Mouse (Mus musculus): ENCODE measurements around the gene Cdc42bpb. TPM values are rescaled to one million over a fixed set of nuclear protein-coding genes. Genes with fewer than 3 reads are reported as not detected.

Cdc42bpb gene
- 103 TPM for polyA plus RNA-seq (2021)

DNA sequence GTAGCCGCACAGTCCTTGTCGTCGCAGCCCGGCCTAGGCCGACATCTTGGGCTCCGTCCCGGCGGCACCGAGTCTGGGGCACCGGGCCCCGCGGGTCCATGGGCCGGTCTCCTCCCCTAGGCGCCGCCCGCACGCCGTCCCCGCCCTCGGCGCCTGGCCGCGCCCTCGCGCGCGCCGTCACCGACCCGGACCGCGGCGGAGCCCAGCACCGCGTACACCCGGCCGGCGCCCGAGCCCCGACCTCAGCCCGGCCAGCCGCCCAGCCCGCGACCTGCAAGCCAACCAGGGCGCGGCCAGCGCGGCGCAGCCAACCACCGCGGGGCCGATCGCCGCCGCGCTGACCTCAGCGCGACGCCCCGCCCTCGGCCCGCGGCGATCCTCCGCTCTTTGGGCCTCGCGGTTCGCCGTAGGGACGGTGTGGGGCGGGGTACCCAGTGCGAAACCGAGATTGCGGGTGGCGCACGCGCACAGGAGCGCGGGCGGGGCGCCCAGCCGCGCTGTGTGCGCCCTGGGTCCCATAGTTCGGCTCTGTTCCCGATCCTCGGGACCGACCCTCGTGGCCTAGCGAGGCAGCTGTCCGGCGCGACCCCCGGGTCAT is at the start of gene Cdc42bpb:
Gene Cdc42bpb (minus strand): TSS at position 343 of the 598 bp plus-strand sequence.
- in situ Hi-C loops (cut with MboI; ENCODE audit: low pct_unique_long_range_greater_than_20kb), result no loop called here

DNA sequence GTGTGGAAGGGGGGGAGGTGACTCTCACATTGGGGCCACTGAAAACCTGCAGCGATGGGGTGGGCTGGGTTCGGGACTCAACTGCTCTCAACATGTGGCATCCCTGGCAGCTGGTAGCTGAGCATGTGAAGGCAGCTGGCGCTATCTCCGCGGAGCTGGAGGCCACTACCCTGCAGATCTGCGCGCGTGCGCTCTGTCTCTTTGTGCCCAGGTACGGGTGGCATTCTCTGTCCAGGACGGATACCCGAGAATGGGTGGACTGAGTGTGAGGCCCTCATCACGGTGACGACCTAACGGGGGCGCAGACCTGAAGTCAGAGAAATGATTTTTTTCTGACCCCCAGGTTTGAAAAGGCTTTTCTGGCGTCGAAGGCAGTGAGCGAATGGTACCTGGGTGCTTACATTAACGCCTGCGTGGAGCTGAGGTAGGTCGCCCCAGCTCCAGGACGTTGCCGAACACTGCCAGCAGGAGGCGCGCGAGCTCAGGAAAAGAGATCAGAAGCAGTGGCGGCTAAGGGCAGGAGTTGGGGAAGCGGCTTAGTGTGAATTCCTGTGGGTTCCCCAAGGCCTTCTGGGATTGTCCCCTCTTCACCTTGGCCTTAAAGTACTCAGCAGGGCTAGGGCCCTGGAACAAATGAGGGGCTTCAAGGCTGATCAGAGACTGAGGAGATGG is 48.4 kb upstream of the Cdc42bpb start:
- no peaks in the 10 kb centered on the region for H3K27me3 ChIP-seq
- DNase-seq (ENCODE audit: low read depth, low spot score), result no peak
- in situ Hi-C loops (cut with MboI; ENCODE audit: low pct_unique_long_range_greater_than_20kb), result loop anchor here (5.0 kb wide), 1 partner anchor 41 kb away; no protein-coding TSS in a partner anchor
- no peak for TF ChIP-seq CTCF (IDR thresholded peaks at IDR 0.05)
- CTCF ChIA-PET, result interaction anchor here (0.7 to 12.6 kb wide), 23 partner anchors 12 to 111 kb away, joined by 3 to 144 read pairs (median 6); partner anchors contain the start of gene Gm266
- POLR2A ChIA-PET, result interaction anchor here (0.6 kb wide), 2 partner anchors 78 to 628 kb away, joined by 3 read pairs; no protein-coding TSS in a partner anchor
- ATAC-seq, result peak; percentile 17

More for the DNA sequence above, at the start of gene Cdc42bpb:
- ChIA-PET CTCF (no interaction called here), POLR2A (interaction anchor here (1.0 kb wide), 1 partner anchor 9 kb away, joined by 3 read pairs; no protein-coding TSS in a partner anchor)
- no peaks in the 10 kb centered on the region for H3K27me3 ChIP-seq
- DNase-seq (ENCODE audit: low read depth, low spot score) (no peak), ATAC-seq (peak; percentile 95)
- TF ChIP-seq CTCF (IDR thresholded peaks at IDR 0.05), result no peak

DNA sequence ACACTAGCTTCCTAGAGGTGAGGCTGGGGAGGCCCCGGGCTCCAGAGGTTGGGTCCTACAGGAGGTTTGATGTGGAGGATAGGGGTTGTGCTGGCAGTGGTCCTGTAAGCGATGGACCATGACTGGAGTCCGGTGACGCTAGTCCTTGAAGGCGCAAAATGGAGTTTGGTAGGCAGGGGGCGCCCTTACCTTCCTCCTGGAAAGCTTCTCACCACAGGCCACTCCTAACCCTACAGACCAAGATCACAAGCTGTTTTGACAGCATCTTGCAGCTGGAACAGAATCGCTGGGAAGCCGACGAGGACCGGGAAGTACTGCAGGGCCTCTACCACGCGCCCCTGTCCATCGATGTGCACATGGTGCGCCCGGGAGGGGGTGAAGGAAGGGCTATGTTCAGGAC is 47.7 kb upstream of the Cdc42bpb start:
- no peaks in the 10 kb centered on the region for H3K27me3 ChIP-seq
- in situ Hi-C loops (cut with MboI; ENCODE audit: low pct_unique_long_range_greater_than_20kb), result loop anchor here (5.0 kb wide), 1 partner anchor 42 kb away; no protein-coding TSS in a partner anchor

GRCm38 (mm10) chr12:111424547-111424946 is 47.0 kb upstream of the Cdc42bpb start:
- DNase-seq (ENCODE audit: low read depth, low spot score), result no peak
- no peaks in the 10 kb centered on the region for H3K27me3 ChIP-seq
- ChIA-PET POLR2A (interaction anchor here (0.8 to 1.0 kb wide), 2 partner anchors 80 to 113 kb away, joined by 3 read pairs; partner anchors contain the start of gene Eif5), CTCF (interaction anchor here (1.1 to 12.6 kb wide), 12 partner anchors 13 to 81 kb away, joined by 3 to 144 read pairs (median 10); partner anchors contain the start of gene Gm266)
- in situ Hi-C loops (cut with MboI; ENCODE audit: low pct_unique_long_range_greater_than_20kb), result no loop called here
- ATAC-seq, result no peak
- TF ChIP-seq CTCF (IDR thresholded peaks at IDR 0.05), result no peak

More for the DNA sequence above, 47.7 kb upstream of the Cdc42bpb start:
- POLR2A ChIA-PET, result interaction anchor here (1.0 kb wide), 1 partner anchor 112 kb away, joined by 3 read pairs; the partner anchor contains the start of gene Eif5
- no peak for ATAC-seq
- no peak for DNase-seq (ENCODE audit: low read depth, low spot score)
- TF ChIP-seq CTCF (IDR thresholded peaks at IDR 0.05), result no peak
- CTCF ChIA-PET, result interaction anchor here (0.7 to 12.6 kb wide), 23 partner anchors 12 to 111 kb away, joined by 3 to 144 read pairs (median 6); partner anchors contain the start of gene Gm266

DNA sequence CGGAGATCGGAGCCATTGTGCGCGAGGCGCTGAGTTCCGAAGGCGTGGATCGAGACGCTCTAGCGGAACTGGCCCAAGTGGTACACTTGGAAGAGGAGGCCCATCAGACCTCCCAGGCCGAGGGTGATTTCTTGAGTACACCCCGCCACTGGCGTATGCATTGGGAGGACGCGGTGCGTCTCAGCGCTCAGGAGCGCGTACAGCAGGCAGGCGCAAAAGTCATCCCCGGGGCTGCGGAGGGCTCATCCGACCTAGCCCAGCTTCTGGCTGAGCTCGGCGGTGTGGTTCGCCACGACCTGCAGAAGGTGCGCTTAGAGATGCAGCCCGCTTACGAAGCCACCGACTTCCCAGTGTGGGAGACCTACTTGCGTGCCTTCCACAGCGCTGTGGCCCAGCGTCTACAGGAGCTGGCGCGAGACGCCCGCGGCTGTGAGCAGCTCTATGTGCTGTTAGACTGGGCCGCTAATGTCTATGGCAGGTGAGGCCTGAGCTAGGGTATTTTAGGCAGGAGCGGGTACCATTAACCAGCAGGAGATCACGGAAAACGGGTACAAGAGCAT is 46.1 kb upstream of the Cdc42bpb start:
- ATAC-seq (no peak), DNase-seq (ENCODE audit: low read depth, low spot score) (no peak)
- no peaks in the 10 kb centered on the region for H3K27me3 ChIP-seq
- TF ChIP-seq CTCF (IDR thresholded peaks at IDR 0.05), result no peak
- ChIA-PET CTCF (interaction anchor here (2.2 to 12.6 kb wide), 5 partner anchors 34 to 82 kb away, joined by 10 to 144 read pairs (median 44); no protein-coding TSS in a partner anchor), POLR2A (interaction anchor here (0.8 kb wide), 1 partner anchor 80 kb away, joined by 3 read pairs; no protein-coding TSS in a partner anchor)
- in situ Hi-C loops (cut with MboI; ENCODE audit: low pct_unique_long_range_greater_than_20kb), result no loop called here

DNA sequence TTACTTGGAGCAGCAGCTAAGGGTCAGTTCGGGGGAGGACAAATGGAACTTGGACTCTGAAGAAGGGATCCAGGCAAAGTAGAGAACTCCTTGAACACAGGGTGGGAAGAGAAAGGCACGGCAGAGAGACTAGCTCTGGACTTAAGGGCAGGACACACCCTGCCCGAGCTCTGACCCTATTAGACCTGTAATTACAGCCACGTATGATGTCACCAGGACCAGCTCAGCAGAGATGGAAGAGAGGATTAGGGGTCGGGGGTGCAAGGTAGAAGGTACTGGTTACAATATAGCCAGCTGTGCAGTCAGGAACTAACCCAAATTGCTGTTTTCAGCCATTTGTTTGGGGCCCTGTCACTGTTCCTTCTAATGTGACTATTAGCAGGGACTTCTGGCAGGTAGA is 45.3 kb upstream of the Cdc42bpb start:
- ChIA-PET POLR2A (no interaction called here), CTCF (interaction anchor here (1.1 to 12.6 kb wide), 4 partner anchors 21 to 83 kb away, joined by 4 to 144 read pairs (median 30); no protein-coding TSS in a partner anchor)
- DNase-seq (ENCODE audit: low read depth, low spot score) (no peak), ATAC-seq (no peak)
- TF ChIP-seq CTCF (IDR thresholded peaks at IDR 0.05), result no peak
- in situ Hi-C loops (cut with MboI; ENCODE audit: low pct_unique_long_range_greater_than_20kb), result no loop called here
- H3K27me3 ChIP-seq, result no peaks in the 10 kb centered on the region

GRCm38 (mm10) chr12:111420946-111421709 is 43.6 kb upstream of the Cdc42bpb start:
- no peak for TF ChIP-seq CTCF (IDR thresholded peaks at IDR 0.05)
- ChIA-PET POLR2A (interaction anchor here (0.8 to 1.1 kb wide), 2 partner anchors 13 to 75 kb away, joined by 4 read pairs; no protein-coding TSS in a partner anchor), CTCF (interaction anchor here (0.9 to 12.6 kb wide), 6 partner anchors 18 to 149 kb away, joined by 3 to 144 read pairs (median 4); no protein-coding TSS in a partner anchor)
- no peaks in the 10 kb centered on the region for H3K27me3 ChIP-seq
- in situ Hi-C loops (cut with MboI; ENCODE audit: low pct_unique_long_range_greater_than_20kb), result no loop called here
- ATAC-seq, result no peak
- DNase-seq (ENCODE audit: low read depth, low spot score), result no peak

DNA sequence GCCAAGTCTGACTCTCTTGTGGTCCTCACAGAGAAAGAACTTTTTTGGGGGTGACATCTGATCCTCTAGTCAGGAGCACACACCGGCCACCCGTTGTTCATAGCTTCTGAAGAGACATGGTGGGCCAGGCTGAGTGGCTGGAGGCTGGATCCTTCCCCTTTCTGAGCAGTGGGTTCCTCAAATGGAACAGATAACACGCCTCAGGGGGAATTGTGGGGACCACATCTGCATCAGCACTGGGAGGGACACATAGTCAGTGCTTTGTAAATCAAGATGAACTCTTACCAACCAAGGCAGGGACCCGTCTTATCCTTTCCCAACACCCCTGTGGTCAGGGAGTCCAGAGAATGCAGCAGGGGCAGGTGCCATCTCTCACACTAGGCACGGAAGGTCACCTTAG is 42.4 kb upstream of the Cdc42bpb start:
- no peaks in the 10 kb centered on the region for H3K27me3 ChIP-seq
- no peak for DNase-seq (ENCODE audit: low read depth, low spot score)
- POLR2A ChIA-PET, result interaction anchor here (1.1 kb wide), 1 partner anchor 12 kb away, joined by 4 read pairs; no protein-coding TSS in a partner anchor
- CTCF ChIA-PET, result interaction anchor here (0.7 to 6.5 kb wide), 5 partner anchors 9 to 148 kb away, joined by 3 to 49 read pairs (median 5); no protein-coding TSS in a partner anchor
- TF ChIP-seq CTCF (IDR thresholded peaks at IDR 0.05), result no peak
- in situ Hi-C loops (cut with MboI; ENCODE audit: low pct_unique_long_range_greater_than_20kb), result loop anchor here (5.0 kb wide), 2 partner anchors 87 to 148 kb away; partner anchors contain the start of gene Amn
- ATAC-seq, result no peak

- ChIA-PET CTCF (no interaction called here), POLR2A (no interaction called here)
- no peak for TF ChIP-seq CTCF (IDR thresholded peaks at IDR 0.05)
- in situ Hi-C loops (cut with MboI; ENCODE audit: low pct_unique_long_range_greater_than_20kb), result loop anchor here (5.0 kb wide), 2 partner anchors 90 to 145 kb away; partner anchors contain the start of gene Amn
- no peak for DNase-seq (ENCODE audit: low read depth, low spot score)
- no peak for ATAC-seq
- no peaks in the 10 kb centered on the region for H3K27me3 ChIP-seq
Observed at GRCm38 (mm10) chr12:111416921-111417779, 39.6 kb upstream of the Cdc42bpb start, which contains the start of gene Exoc3l4. Gene Exoc3l4, plus strand, starts transcription at chr12:111417017.
